Mouse (Mus musculus): ENCODE results near the gene Khsrp. TPM values are rescaled to one million over a fixed set of nuclear protein-coding genes. Genes with fewer than 3 reads are reported as not detected.

The Khsrp gene
- polyA plus RNA-seq, 1 experiment from 2014 or later: 14.4 TPM

DNA sequence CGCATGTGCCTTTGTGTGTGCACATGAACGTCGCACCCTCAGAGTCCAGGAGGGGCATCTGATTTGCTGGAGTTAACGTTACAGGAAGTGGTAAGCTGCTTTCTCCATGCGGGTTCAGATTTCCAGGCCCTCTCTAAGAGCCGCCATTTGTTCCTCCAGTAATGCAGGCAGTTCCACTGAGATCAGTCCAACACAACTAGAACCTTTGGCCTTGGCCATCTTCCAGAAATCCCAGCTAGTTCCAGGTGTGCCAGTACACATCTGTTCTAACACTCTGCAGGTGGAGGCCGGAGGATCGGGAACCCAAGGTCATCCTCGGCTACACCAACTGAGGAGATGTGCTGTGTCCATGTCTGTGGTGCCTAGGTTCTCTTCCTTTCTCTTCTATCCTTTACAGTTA, 46.4 kb downstream of the Khsrp start:
- Histone ChIP-seq H3K36me3 (ENCODE audit: control insufficient read depth, insufficient read depth, low read length) (no peaks in the 10 kb centered on the region), H3K27ac (ENCODE audit: low read depth, low read length) (no peak overlapping the region), H3K9ac (ENCODE audit: low read depth, low read length) (no peak overlapping the region), H3K9me3 (ENCODE audit: control insufficient read depth, low read length) (no peaks in the 10 kb centered on the region), H3K4me2 (ENCODE audit: low read length) (no peak overlapping the region), H3K27me3 (replicated peaks; ENCODE audit: control insufficient read depth, insufficient read depth, low read length) (no peaks in the 10 kb centered on the region), H3K4me3 (ENCODE audit: low read length) (no peak overlapping the region), H3K4me1 (ENCODE audit: control insufficient read depth, insufficient read depth, low read depth, low read length) (no peaks in the 10 kb centered on the region)
- WGBS: 83% methylated on average over 9 of the region's 9 CpGs
- no peak for ATAC-seq

DNA sequence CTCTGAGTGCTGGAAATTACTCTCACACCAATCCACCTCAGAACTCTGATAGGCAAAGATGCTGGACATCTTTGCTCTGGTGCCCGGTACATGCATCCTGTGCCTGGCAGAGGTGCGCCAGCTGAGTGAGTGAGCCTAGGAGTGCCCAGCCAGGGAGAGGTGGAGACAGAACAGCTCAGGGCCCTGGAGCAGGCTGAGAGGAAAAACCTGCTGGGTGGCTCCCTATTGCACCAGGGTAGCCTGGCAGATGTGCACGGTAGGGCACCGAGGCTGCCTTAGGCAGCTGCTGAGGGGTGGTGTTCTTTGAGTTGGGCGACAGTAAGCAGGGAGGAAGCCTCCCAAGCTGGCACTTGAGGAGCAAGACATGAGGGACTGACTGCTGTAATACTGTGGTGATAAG, 49.3 kb downstream of the Khsrp start, which contains the start of gene Acer1:
Acer1 (minus strand) TSS at position 114 of the 400 bp plus-strand sequence.
- Histone ChIP-seq H3K4me1 (ENCODE audit: control insufficient read depth, insufficient read depth, low read depth, low read length) (no peaks in the 10 kb centered on the region), H3K27ac (ENCODE audit: low read depth, low read length) (no peak within 1 kb of the TSS), H3K4me3 (ENCODE audit: low read length) (no peak within 1 kb of the TSS), H3K27me3 (replicated peaks; ENCODE audit: control insufficient read depth, insufficient read depth, low read length) (no peaks in the 10 kb centered on the region), H3K36me3 (ENCODE audit: control insufficient read depth, insufficient read depth, low read length) (no peaks in the 10 kb centered on the region), H3K9ac (ENCODE audit: low read depth, low read length) (no peak within 1 kb of the TSS), H3K9me3 (ENCODE audit: control insufficient read depth, low read length) (no peaks in the 10 kb centered on the region), H3K4me2 (ENCODE audit: low read length) (no peak within 1 kb of the TSS)
- 72% methylated on average over 5 of the region's 5 CpGs for WGBS
- no peak for ATAC-seq

DNA sequence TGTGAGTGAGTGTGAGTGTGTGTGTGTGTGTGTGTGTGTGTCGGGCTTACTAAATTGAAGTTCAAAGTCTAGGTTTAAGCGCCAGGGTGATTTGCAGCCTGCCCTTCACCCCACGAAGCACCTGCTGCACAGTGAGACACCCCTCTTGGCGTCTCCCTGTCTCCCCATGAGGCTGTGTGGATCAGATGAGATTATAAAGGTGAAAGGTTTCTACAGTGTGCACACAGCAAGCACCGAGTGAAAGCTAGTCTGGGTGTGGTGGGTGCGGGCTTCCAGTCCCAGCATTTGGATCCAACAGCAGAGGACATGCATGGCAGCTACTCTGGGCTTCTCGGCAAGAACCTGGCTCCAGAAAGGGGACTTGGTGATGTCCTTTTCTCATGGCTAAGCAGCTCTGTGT, 50.3 kb downstream of the Khsrp start:
- Histone ChIP-seq H3K27ac (ENCODE audit: low read depth, low read length) (no peak overlapping the region), H3K36me3 (ENCODE audit: control insufficient read depth, insufficient read depth, low read length) (no peaks in the 10 kb centered on the region), H3K4me1 (ENCODE audit: control insufficient read depth, insufficient read depth, low read depth, low read length) (no peaks in the 10 kb centered on the region), H3K4me2 (ENCODE audit: low read length) (no peak overlapping the region), H3K4me3 (ENCODE audit: low read length) (no peak overlapping the region), H3K27me3 (replicated peaks; ENCODE audit: control insufficient read depth, insufficient read depth, low read length) (no peaks in the 10 kb centered on the region), H3K9me3 (ENCODE audit: control insufficient read depth, low read length) (no peaks in the 10 kb centered on the region), H3K9ac (ENCODE audit: low read depth, low read length) (no peak overlapping the region)
- no peak for ATAC-seq
- 84% methylated on average over 7 of the region's 7 CpGs for WGBS

DNA sequence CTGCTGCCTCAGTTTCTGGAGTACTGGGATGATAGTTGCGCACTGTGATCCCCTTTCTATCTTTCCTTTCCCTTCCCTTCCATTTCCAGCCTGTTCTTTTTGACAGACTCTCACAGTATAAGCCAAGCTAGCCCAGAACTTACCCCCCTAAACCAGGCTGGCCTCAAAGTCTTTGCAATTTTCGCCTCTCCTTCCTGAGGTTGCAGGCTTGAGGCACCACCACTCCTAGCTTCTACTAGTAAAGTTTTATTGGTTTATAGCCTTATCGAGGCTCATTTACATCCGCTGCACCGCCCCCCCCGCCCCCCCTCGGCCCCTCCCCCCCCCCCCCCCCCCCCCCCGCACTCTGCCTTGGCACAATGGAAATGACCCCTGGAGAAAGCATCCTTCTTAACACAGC, 51.8 kb downstream of the Khsrp start:
- ATAC-seq: no peak
- H3K4me1 ChIP-seq (ENCODE audit: control insufficient read depth, insufficient read depth, low read depth, low read length): no peaks in the 10 kb centered on the region
- H3K9ac ChIP-seq (ENCODE audit: low read depth, low read length): no peak overlapping the region
- no peaks in the 10 kb centered on the region for H3K27me3 ChIP-seq (replicated peaks; ENCODE audit: control insufficient read depth, insufficient read depth, low read length)
- 30% methylated on average over 7 of the region's 8 CpGs for WGBS
- H3K9me3 ChIP-seq (ENCODE audit: control insufficient read depth, low read length): no peaks in the 10 kb centered on the region
- H3K27ac ChIP-seq (ENCODE audit: low read depth, low read length): no peak overlapping the region
- no peak overlapping the region for H3K4me2 ChIP-seq (ENCODE audit: low read length)
- no peak overlapping the region for H3K4me3 ChIP-seq (ENCODE audit: low read length)
- no peaks in the 10 kb centered on the region for H3K36me3 ChIP-seq (ENCODE audit: control insufficient read depth, insufficient read depth, low read length)

DNA sequence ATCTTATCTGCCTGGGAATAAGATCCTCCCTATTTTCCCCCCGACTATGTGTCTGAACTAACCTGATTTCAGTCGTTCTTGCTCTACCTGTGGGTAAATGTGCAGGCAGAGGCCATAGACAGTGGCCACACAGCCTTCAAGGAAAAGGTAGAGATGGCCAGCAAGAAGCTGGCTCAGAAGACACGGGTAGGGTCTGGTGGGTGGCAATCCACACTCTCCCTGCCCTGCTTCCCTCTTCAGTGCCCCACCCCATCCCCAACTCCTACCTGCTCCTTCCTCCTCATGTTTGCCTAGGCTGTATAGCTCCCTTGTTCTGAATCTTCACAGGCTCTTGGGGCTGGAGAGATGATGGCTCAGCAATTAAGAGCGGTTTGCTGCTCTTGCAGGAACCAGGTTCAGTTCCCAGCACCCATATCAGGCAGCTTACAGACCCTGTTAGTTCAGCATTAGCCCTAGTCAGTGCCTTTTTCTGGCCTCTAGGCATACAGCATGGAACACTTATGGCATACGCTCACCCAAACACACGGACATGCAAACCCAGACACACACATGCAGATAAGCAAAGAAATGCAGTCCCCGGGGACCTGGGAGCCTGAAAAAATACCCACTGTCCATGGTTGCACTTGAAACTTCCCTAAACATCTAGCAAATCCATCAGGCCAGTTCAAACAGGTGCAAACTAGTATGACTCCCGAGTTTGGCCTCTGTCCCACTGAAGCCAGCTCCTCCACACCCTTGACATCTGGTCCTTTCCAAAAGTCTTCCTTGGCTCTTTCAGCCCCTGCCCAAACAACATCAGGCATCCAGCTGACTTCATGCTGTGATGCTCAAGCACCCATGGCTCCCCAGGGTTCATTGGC, 54.6 kb downstream of the Khsrp start:
- WGBS: 77% methylated on average over 8 of the region's 8 CpGs
- Histone ChIP-seq H3K27ac (ENCODE audit: low read depth, low read length) (no peak overlapping the region), H3K4me2 (ENCODE audit: low read length) (no peak overlapping the region), H3K27me3 (replicated peaks; ENCODE audit: control insufficient read depth, insufficient read depth, low read length) (no peaks in the 10 kb centered on the region), H3K9ac (ENCODE audit: low read depth, low read length) (no peak overlapping the region), H3K9me3 (ENCODE audit: control insufficient read depth, low read length) (no peaks in the 10 kb centered on the region), H3K4me1 (ENCODE audit: control insufficient read depth, insufficient read depth, low read depth, low read length) (no peaks in the 10 kb centered on the region), H3K36me3 (ENCODE audit: control insufficient read depth, insufficient read depth, low read length) (no peaks in the 10 kb centered on the region), H3K4me3 (ENCODE audit: low read length) (no peak overlapping the region)
- no peak for ATAC-seq

DNA sequence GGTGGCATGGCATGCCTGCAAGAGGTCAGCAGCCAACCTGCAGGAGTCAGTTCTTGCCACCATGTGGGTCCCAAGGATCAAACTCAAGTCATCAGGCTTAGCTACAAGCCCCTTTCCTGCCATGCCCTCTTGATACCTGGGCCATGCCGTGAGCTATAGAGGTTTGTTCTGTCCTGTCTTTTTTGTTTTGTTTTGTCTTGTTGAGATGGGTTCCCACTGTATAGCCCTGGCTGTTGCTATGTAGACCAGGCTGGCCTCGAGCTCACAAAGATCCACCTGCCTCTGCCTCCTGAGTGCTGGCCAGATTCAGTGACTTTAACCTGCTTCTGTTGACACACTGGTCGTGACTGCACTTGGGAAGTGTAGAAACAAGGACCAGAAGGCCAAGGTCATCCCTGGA, 55.9 kb downstream of the Khsrp start:
- Histone ChIP-seq H3K9ac (ENCODE audit: low read depth, low read length) (no peak overlapping the region), H3K36me3 (ENCODE audit: control insufficient read depth, insufficient read depth, low read length) (no peaks in the 10 kb centered on the region), H3K4me2 (ENCODE audit: low read length) (no peak overlapping the region), H3K27me3 (replicated peaks; ENCODE audit: control insufficient read depth, insufficient read depth, low read length) (no peaks in the 10 kb centered on the region), H3K4me1 (ENCODE audit: control insufficient read depth, insufficient read depth, low read depth, low read length) (no peaks in the 10 kb centered on the region), H3K9me3 (ENCODE audit: control insufficient read depth, low read length) (no peaks in the 10 kb centered on the region), H3K4me3 (ENCODE audit: low read length) (no peak overlapping the region), H3K27ac (ENCODE audit: low read depth, low read length) (no peak overlapping the region)
- 82% methylated on average over 3 of the region's 3 CpGs for WGBS
- ATAC-seq: no peak

DNA sequence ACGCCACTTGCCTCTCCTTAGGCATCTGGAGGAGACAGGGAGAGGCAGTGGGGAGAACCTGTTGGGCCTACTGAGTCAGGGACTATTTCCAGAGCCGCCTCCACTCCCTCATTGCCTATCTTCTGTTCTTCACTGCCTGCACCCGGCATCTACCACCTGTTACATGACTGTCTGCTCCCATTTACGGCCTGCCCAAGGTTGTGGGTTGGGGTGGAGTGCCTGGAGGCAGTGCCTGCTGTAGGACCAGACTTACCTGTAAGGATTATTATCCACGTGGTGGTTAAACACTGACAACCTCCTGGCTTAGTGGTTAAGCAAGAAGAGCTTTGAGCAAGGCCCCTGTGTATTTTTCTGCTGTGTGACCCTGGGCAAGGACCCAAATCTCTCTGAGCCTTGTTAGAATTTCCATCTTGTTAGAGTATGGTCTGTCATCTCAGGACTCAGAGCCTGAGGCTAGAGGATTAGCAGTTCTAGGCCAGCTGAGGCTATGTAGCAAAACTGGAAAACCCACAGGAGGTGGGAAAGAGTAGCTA, 56.5 kb downstream of the Khsrp start:
- H3K9me3 ChIP-seq (ENCODE audit: control insufficient read depth, low read length): no peaks in the 10 kb centered on the region
- H3K4me2 ChIP-seq (ENCODE audit: low read length): no peak overlapping the region
- H3K9ac ChIP-seq (ENCODE audit: low read depth, low read length): no peak overlapping the region
- no peaks in the 10 kb centered on the region for H3K27me3 ChIP-seq (replicated peaks; ENCODE audit: control insufficient read depth, insufficient read depth, low read length)
- H3K36me3 ChIP-seq (ENCODE audit: control insufficient read depth, insufficient read depth, low read length): no peaks in the 10 kb centered on the region
- ATAC-seq: no peak
- no peaks in the 10 kb centered on the region for H3K4me1 ChIP-seq (ENCODE audit: control insufficient read depth, insufficient read depth, low read depth, low read length)
- no peak overlapping the region for H3K27ac ChIP-seq (ENCODE audit: low read depth, low read length)
- H3K4me3 ChIP-seq (ENCODE audit: low read length): no peak overlapping the region
- WGBS: 77% methylated on average over 5 of the region's 5 CpGs

DNA sequence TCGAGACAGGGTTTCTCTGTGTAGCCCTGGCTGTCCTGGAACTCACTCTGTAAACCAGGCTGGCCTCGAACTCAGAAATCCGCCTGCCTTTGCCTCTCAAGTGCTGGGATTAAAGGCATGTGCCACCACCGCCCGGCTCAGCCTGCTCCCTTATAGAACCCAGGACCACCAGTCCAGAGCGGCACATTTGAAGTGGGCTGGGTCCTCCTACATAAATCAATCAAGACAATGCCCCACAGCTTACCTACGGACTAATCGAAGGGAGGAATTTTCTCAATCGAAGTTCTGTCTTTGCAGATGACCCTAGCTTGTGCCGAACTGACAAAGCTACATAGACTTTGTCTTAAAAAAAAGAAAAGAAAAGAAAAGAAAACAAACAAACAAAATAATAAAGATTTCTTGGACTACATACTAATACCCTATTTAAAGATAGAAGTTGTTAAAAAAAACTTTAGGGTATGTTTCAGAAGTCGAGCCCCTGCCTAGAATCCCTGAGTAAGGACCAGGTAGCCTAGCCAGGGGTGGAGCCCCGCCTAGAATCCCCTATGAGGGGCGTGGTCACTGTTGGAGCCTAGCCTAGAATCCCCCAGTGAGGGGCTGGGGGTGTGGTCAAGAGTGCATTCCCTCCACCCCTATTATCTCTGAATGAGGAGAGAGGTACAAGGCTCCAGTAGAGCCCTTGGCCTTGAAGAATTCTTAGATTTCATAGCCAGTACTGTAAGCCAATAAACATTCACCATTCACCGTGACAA, 57.2 kb downstream of the Khsrp start:
- Histone ChIP-seq H3K9ac (ENCODE audit: low read depth, low read length) (no peak overlapping the region), H3K27me3 (replicated peaks; ENCODE audit: control insufficient read depth, insufficient read depth, low read length) (no peaks in the 10 kb centered on the region), H3K36me3 (ENCODE audit: control insufficient read depth, insufficient read depth, low read length) (no peaks in the 10 kb centered on the region), H3K4me3 (ENCODE audit: low read length) (no peak overlapping the region), H3K4me1 (ENCODE audit: control insufficient read depth, insufficient read depth, low read depth, low read length) (no peaks in the 10 kb centered on the region), H3K4me2 (ENCODE audit: low read length) (no peak overlapping the region), H3K27ac (ENCODE audit: low read depth, low read length) (no peak overlapping the region), H3K9me3 (ENCODE audit: control insufficient read depth, low read length) (no peaks in the 10 kb centered on the region)
- WGBS: 70% methylated on average over 13 of the region's 14 CpGs
- no peak for ATAC-seq

Data from hindbrain, embryonic 16.5 days (tissue).